Mouse (Mus musculus): ENCODE measurements around the gene Gtpbp1. TPM values are rescaled to one million over a fixed set of nuclear protein-coding genes. Genes with fewer than 3 reads are reported as not detected.

The Gtpbp1 gene
- polyA plus RNA-seq, 1 experiment from 2014 or later = 45.2 TPM

- Histone ChIP-seq H3K36me3 (peaks cover 92% of the 10 kb centered on the region), H3K27me3 (no peaks in the 10 kb centered on the region), H3K27ac (no peak overlapping the region), H3K4me3 (no peak overlapping the region), H3K9me3 (no peaks in the 10 kb centered on the region), H3K9ac (no peak overlapping the region), H3K4me1 (replicated peaks) (peaks cover 7% of the 10 kb centered on the region; the same call in 1 of the 2 replicates), H3K4me2 (no peak overlapping the region)
- ATAC-seq (ENCODE audit: low FRiP score) = no peak
- WGBS = 95% methylated on average over 8 of the region's 8 CpGs
Measured at GRCm38 (mm10) chr15:79733192-79733591, 42.5 kb downstream of the Gtpbp1 start.

GRCm38 (mm10) chr15:79733640-79734039 is 43.0 kb downstream of the Gtpbp1 start:
- Histone ChIP-seq H3K27ac (no peak overlapping the region), H3K36me3 (peaks cover 92% of the 10 kb centered on the region), H3K4me3 (no peak overlapping the region), H3K9me3 (no peaks in the 10 kb centered on the region), H3K4me1 (replicated peaks) (peaks cover 7% of the 10 kb centered on the region), H3K9ac (no peak overlapping the region), H3K4me2 (no peak overlapping the region), H3K27me3 (no peaks in the 10 kb centered on the region)
- no peak for ATAC-seq (ENCODE audit: low FRiP score)
- 82% methylated on average over 4 of the region's 4 CpGs for WGBS

DNA sequence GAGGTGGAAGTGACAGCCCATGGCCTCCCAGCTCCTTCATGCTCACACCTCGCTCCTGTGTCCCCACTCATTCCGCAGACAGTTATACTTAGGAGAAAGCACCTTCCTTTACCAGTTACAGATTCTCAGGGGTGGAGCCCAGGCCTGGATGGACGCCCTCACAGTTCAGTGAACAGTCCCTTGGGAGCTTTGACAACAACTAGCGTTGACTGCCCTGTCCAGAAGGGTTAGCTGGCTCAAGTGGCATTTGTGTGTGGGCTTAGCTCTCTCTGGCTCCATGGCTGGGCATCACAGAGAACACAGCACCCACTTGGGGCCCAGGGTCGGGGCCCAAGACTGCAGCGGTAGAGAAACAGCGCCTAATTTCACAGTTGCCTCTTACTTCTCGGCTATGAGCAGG is 43.7 kb downstream of the Gtpbp1 start:
- peaks cover 92% of the 10 kb centered on the region for H3K36me3 ChIP-seq

DNA sequence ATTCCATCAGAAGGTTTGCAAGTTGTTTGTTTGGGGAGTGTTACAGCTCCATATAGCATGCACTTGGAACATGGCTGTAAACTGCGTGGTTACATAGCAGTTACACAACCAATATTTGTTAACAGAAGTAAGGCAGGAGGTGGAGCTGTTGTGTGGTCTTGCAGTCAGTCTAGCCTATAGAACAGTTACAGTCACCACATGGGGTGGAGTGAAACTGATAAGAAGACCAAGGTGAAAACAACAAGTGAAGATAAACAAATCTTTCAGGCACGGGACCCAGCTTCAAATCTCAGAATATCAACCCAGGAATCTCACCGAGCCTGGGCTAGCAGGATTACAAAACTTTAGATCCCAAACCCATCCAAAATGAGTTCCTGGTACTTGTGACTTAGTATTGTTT is 50.1 kb downstream of the Gtpbp1 start:
- Histone ChIP-seq H3K4me2 (peak overlapping the region; percentile 67), H3K4me3 (peak overlapping the region; percentile 98), H3K9ac (peak overlapping the region; percentile 96), H3K9me3 (no peaks in the 10 kb centered on the region), H3K36me3 (peaks cover 42% of the 10 kb centered on the region), H3K27me3 (no peaks in the 10 kb centered on the region), H3K4me1 (replicated peaks) (peaks cover 38% of the 10 kb centered on the region), H3K27ac (no peak overlapping the region)
- ATAC-seq (ENCODE audit: low FRiP score) = no peak
- WGBS = 82% methylated on average over 3 of the region's 3 CpGs

More for the DNA sequence above, 43.7 kb downstream of the Gtpbp1 start:
- Histone ChIP-seq H3K9ac (0 out of 2 replicates have a peak overlapping the region, but pooled peaks have one; percentile 1), H3K4me1 (replicated peaks) (peaks cover 10% of the 10 kb centered on the region), H3K27me3 (no peaks in the 10 kb centered on the region), H3K9me3 (no peaks in the 10 kb centered on the region), H3K27ac (no peak overlapping the region), H3K4me3 (no peak overlapping the region), H3K4me2 (no peak overlapping the region)
- ATAC-seq (ENCODE audit: low FRiP score) = no peak
- WGBS = 88% methylated on average over 8 of the region's 8 CpGs

DNA sequence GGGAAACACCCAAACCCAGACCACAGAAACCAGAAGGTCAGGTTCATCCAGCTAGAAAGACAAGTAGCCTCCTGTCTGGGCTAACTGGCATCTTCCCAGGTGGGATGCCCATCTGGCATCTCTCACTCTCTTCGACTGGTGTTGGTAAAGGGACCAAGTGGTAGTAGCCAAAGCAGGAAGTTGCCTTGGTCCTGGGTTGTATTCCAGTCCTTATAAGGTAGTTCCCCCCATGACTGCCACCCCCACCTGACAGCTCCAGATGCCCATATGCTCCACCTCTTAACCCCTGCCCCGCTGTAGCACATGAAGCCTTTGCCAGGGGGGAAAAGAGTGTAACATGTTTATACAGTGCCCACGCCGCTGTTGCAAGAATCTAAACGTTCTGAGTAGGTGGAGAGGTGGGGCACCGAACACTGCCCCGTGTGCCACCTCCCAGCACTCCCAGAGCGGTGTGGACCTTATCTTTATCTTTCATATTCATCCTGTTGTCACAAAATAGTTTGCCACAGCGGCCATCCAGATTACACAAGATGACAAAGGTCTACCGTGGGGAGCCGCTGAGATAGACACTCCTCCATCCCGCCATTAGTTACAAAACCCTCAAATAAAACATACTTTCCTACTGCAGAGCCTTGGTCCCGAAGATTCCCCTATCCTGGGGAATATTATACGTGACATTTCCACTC is 50.7 kb downstream of the Gtpbp1 start:
- Histone ChIP-seq H3K27me3 (no peaks in the 10 kb centered on the region), H3K9ac (peak overlapping the region; percentile 96), H3K27ac (peak overlapping the region; percentile 86), H3K4me1 (replicated peaks) (peaks cover 38% of the 10 kb centered on the region), H3K36me3 (peaks cover 38% of the 10 kb centered on the region), H3K9me3 (no peaks in the 10 kb centered on the region), H3K4me3 (peak overlapping the region; percentile 98), H3K4me2 (peak overlapping the region; percentile 67)
- no peak for ATAC-seq (ENCODE audit: low FRiP score)
- WGBS = 36% methylated on average over 14 of the region's 14 CpGs

- Histone ChIP-seq H3K9me3 (no peaks in the 10 kb centered on the region), H3K4me3 (peak within 1 kb of the TSS; percentile 98), H3K27me3 (no peaks in the 10 kb centered on the region), H3K27ac (peak within 1 kb of the TSS; percentile 86), H3K9ac (peak within 1 kb of the TSS; percentile 96), H3K4me2 (peak within 1 kb of the TSS; percentile 67), H3K4me1 (replicated peaks) (peaks cover 38% of the 10 kb centered on the region), H3K36me3 (peaks cover 30% of the 10 kb centered on the region)
- peak; percentile 94 for ATAC-seq (ENCODE audit: low FRiP score)
- under 1% methylated on average over 70 of the region's 93 CpGs for WGBS
Measured at GRCm38 (mm10) chr15:79741921-79742705, 51.5 kb downstream of the Gtpbp1 start, which contains the start of gene Sun2. Gene Sun2 (minus strand): TSS chr15:79742536.

DNA sequence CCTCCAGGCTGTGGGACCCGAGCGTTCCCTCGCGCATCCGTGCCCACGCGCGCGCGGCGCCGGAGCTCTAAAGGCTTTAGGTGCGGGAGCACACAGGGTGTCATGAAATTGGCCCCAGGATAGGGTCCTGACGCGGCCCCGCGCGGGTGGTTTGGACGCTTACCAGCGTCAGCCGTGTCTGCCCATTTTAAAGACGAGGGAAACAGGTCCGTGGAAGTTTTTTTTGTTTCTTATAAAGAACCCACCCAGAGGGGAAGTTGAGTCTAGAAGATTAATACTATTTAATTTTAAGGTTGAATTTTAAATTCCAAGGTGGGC is 52.0 kb downstream of the Gtpbp1 start:
- no peaks in the 10 kb centered on the region for H3K9me3 ChIP-seq
- H3K4me1 ChIP-seq (replicated peaks) = peaks cover 38% of the 10 kb centered on the region
- peak overlapping the region; percentile 86 for H3K27ac ChIP-seq
- ATAC-seq (ENCODE audit: low FRiP score) = no peak
- H3K36me3 ChIP-seq = peaks cover 24% of the 10 kb centered on the region
- peak overlapping the region; percentile 98 for H3K4me3 ChIP-seq
- peak overlapping the region; percentile 67 for H3K4me2 ChIP-seq
- H3K27me3 ChIP-seq = no peaks in the 10 kb centered on the region
- peak overlapping the region; percentile 96 for H3K9ac ChIP-seq
- WGBS = 1% methylated on average over 23 of the region's 23 CpGs

DNA sequence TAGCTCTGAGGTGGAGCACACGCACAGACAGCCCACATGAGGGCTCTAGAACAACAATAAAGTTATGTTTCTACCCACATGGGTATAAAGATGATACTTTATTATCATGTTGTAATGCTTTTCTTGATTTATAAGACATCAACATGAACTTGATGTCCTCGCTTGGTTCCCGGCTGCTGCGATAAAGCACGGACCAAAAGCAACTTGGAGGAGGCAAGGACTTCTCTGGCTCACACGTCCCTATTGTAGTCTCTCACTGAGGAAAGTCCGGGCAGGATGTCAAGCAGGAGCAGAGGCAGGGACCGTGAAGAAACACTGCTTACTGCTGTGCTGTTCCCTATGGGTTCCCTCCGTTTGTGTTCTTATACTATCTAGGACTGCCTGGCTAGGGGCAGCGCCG is 53.4 kb downstream of the Gtpbp1 start:
- Histone ChIP-seq H3K4me2 (no peak overlapping the region), H3K4me1 (replicated peaks) (peaks cover 31% of the 10 kb centered on the region), H3K27ac (no peak overlapping the region), H3K4me3 (no peak overlapping the region), H3K9ac (no peak overlapping the region), H3K27me3 (no peaks in the 10 kb centered on the region), H3K9me3 (no peaks in the 10 kb centered on the region), H3K36me3 (peaks cover 11% of the 10 kb centered on the region)
- 93% methylated on average over 11 of the region's 11 CpGs for WGBS
- ATAC-seq (ENCODE audit: low FRiP score) = no peak

GRCm38 (mm10) chr15:79744742-79745141 is 54.1 kb downstream of the Gtpbp1 start:
- 81% methylated on average over 8 of the region's 8 CpGs for WGBS
- Histone ChIP-seq H3K9ac (no peak overlapping the region), H3K4me2 (no peak overlapping the region), H3K4me1 (replicated peaks) (peaks cover 24% of the 10 kb centered on the region), H3K27ac (no peak overlapping the region), H3K27me3 (no peaks in the 10 kb centered on the region), H3K4me3 (no peak overlapping the region), H3K36me3 (peaks cover 4% of the 10 kb centered on the region), H3K9me3 (no peaks in the 10 kb centered on the region)
- no peak for ATAC-seq (ENCODE audit: low FRiP score)

DNA sequence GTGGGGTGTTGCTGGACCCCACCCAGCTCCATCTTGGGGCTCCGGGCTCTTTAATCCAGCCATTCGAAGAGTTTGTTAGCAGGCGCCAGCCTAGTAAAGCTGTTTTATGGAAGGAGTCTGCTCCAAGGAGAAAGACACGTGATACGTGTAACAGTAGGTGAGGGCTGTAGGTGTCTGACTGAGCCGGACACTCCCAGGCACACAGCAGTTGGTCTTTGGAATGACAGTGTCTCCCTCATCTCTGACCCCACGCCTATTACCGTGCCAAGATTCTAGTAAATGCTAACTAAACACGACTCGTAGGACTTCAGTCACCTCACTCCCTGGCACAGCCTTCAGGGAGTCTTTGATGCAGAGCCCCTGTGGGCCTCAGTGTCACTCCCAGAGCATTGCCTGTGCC is 54.7 kb downstream of the Gtpbp1 start:
- no peaks in the 10 kb centered on the region for H3K27me3 ChIP-seq
- no peak overlapping the region for H3K4me3 ChIP-seq
- H3K9ac ChIP-seq = no peak overlapping the region
- H3K4me2 ChIP-seq = no peak overlapping the region
- H3K36me3 ChIP-seq = no peaks in the 10 kb centered on the region
- H3K4me1 ChIP-seq (replicated peaks) = peaks cover 18% of the 10 kb centered on the region
- no peak overlapping the region for H3K27ac ChIP-seq
- no peak for ATAC-seq (ENCODE audit: low FRiP score)
- WGBS = 87% methylated on average over 10 of the region's 10 CpGs
- H3K9me3 ChIP-seq = no peaks in the 10 kb centered on the region

GRCm38 (mm10) chr15:79745883-79746282 is 55.2 kb downstream of the Gtpbp1 start:
- H3K4me1 ChIP-seq (replicated peaks) = peaks cover 13% of the 10 kb centered on the region

DNA sequence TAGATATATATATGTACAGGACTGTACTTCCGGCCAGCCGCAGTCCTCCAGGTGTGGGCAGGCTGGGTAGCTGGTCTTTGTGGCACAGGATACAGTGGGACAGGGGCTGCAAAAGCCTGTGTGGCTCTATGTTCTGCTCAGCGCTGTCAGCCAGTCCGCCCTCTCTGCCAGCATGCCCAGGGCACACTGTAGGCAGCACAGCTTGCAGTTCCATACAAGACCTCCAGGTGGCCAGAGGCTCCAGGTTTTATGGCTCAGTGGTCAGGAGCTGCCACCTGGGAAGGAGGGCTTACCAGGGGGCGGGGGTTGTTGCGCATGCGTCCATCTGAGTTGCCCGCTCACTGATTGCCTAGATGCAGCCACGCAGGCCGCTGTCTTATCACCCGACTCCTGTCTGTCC is 57.4 kb downstream of the Gtpbp1 start:
- H3K4me2 ChIP-seq = no peak overlapping the region
- H3K9me3 ChIP-seq = no peaks in the 10 kb centered on the region
- H3K4me3 ChIP-seq = no peak overlapping the region
- WGBS = 47% methylated on average over 11 of the region's 11 CpGs
- no peak; the same call in 1 of the 2 replicates for ATAC-seq (ENCODE audit: low FRiP score)
- H3K36me3 ChIP-seq = no peaks in the 10 kb centered on the region
- H3K9ac ChIP-seq = no peak overlapping the region
- H3K4me1 ChIP-seq (replicated peaks) = peaks cover 3% of the 10 kb centered on the region; the same call in 1 of the 2 replicates
- no peak overlapping the region for H3K27ac ChIP-seq
- H3K27me3 ChIP-seq = no peaks in the 10 kb centered on the region

More at GRCm38 (mm10) chr15:79745883-79746282, 55.2 kb downstream of the Gtpbp1 start:
- Histone ChIP-seq H3K27ac (no peak overlapping the region), H3K4me3 (no peak overlapping the region), H3K27me3 (no peaks in the 10 kb centered on the region), H3K9ac (no peak overlapping the region), H3K4me2 (no peak overlapping the region), H3K9me3 (no peaks in the 10 kb centered on the region), H3K36me3 (no peaks in the 10 kb centered on the region)
- no peak for ATAC-seq (ENCODE audit: low FRiP score)
- 90% methylated on average over 5 of the region's 5 CpGs for WGBS

Data from hindbrain, embryonic 13.5 days (tissue).